Mouse (Mus musculus) left cerebral cortex, postnatal 10 days (tissue): ENCODE measurements around the gene Gapdh. TPM values are rescaled to one million over a fixed set of nuclear protein-coding genes. Genes with fewer than 3 reads are reported as not detected.
A peak's percentile ranks its signal among the peaks of the same experiment; 100 is the strongest.

Experiments
- DNase-seq, 2 experiments: peaks; one replicate each; pipeline ENCODE4 v3.0.0; 2021 to 2022; ENCODE audit warnings: low spot score in 2 of 2, mixed read lengths in 1 of 2; ENCODE audit errors: extremely low spot score in 1 of 2
- intact Hi-C: fragments of 180-260 bp; cut with DNase I; formaldehyde crosslinking; loops from one replicate; pipeline ENCODE4 v1.15.1; 2025
- total RNA-seq, 2 experiments: library from RNA; stranded (reverse); gene quantifications; 2 replicates each; pipeline ENCODE4 v1.2.3; 2021

The Gapdh gene
- total RNA-seq, 2 experiments from 2014 or later = 1,896 to 1,966 TPM

DNA sequence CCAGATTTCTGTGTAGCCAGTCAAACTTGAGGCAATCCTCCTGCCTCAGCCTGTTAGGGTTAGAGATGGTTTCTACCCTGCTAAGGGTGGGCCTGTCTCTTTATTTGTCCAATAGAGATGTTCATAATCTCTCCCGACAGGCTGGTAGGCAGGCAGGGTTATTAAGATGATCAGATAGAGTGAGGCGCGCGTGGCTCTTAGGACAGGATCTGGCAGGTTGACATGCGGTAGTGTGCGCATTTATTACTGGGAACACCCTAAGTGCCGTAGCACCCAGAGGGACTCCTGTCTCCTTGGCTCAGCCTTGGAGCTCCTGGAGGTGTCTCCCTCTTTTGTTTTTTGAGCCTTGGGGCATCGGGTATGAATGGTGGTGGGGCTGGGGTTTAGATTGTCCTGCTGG lies 11.0 kb downstream of the Gapdh start:
- no peak for DNase-seq
- intact Hi-C loops = no loop called here

- intact Hi-C loops = no loop called here
- DNase-seq = no peak
These were observed 11.7 kb downstream of the Gapdh start for GRCm38 (mm10) chr6:125154550-125154949.

GRCm38 (mm10) chr6:125153682-125154081 lies 12.6 kb downstream of the Gapdh start:
- intact Hi-C loops = no loop called here
- DNase-seq = no peak

DNA sequence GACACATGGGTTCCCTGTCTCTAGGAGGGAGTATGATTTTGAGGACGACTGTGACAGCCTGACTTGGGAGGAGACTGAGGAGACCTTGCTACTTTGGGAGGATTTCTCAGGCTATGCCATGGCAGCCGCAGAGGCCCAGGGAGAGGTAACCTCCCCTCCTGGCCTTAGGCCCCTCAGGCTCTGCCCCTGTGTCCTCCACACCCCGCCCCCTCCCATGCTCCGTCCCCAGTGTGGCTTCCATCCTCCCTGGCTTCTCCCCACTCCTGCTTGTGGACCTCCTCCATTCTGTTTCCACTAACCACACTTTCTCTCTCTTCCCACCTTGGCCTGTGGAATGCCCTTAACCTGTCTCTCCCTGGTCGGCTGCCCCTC lies 13.3 kb downstream of the Gapdh start:
- intact Hi-C loops = no loop called here
- no peak for DNase-seq

- intact Hi-C loops = no loop called here
- DNase-seq = peak in 1 of 2 experiments; percentile 60
These were observed 13.9 kb downstream of the Gapdh start for GRCm38 (mm10) chr6:125152212-125153017.

DNA sequence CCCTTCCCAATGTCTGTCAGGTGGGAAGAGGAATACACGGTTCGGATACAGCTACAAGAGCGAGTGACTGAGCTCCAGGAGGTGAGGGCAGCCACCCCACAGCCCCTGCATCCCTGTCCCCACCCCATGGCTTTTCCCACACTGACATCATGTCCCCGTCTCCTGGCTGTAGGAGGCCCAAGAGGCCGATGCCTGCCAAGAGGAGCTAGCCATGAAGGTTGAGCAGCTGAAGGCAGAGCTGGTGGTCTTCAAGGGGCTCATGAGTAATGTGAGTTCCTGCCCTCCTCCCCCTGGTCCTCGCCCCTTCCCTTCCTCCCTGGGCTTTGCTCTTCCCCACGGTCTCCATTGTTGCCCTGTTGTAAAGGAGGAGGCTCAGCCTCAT lies 16.7 kb downstream of the Gapdh start:
- DNase-seq = no peak
- intact Hi-C loops = loop anchor here (5.0 kb wide), 1 partner anchor 123 kb away; no protein-coding TSS in a partner anchor

DNA sequence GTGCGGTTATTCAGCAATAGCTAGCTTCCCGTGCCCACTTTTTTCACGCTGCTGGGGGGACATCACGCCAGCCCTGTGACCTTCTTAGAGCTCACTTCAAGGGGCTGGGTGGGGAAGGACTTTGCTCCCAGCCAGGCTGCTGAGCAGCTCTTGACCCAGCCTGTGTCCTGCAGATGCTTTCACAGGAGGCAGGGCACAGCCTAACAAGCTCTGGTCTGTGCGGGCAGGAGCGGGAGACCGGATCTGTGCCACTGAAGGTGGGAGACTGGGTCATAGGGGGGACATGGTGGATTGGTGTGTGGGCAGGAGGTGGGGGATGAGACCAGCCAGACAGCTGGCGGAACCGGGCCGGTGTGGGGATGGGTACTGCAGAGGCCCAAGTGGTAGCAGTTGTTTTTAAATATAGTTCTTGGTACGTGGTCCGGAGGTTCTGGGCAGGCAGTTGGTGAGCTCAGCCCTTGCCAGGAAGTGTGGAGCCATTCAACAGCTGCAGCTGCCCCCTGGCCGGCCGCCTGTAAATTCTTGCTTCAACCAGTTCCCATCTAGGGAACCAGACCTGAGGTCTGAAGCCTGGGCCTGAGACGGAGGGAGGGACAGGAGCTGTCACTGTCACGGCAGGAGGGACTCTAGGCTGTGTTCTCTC lies 17.2 kb downstream of the Gapdh start:
- intact Hi-C loops = loop anchor here (5.0 kb wide), 1 partner anchor 123 kb away; no protein-coding TSS in a partner anchor
- peak in 1 of 2 experiments; percentile 82 for DNase-seq

- DNase-seq = peak in 1 of 2 experiments; percentile 63
- intact Hi-C loops = loop anchor here (5.0 kb wide), 1 partner anchor 124 kb away; no protein-coding TSS in a partner anchor
These were observed 17.9 kb downstream of the Gapdh start for GRCm38 (mm10) chr6:125148251-125148925.

GRCm38 (mm10) chr6:125147329-125147728 lies 18.9 kb downstream of the Gapdh start:
- intact Hi-C loops = loop anchor here (5.0 kb wide), 1 partner anchor 125 kb away; no protein-coding TSS in a partner anchor
- DNase-seq = peak in 1 of 2 experiments; percentile 58

- peak in 1 of 2 experiments; percentile 68 for DNase-seq
- intact Hi-C loops = loop anchor here (5.0 kb wide), 1 partner anchor 126 kb away; no protein-coding TSS in a partner anchor
These were observed 19.5 kb downstream of the Gapdh start for GRCm38 (mm10) chr6:125146797-125147196.

DNA sequence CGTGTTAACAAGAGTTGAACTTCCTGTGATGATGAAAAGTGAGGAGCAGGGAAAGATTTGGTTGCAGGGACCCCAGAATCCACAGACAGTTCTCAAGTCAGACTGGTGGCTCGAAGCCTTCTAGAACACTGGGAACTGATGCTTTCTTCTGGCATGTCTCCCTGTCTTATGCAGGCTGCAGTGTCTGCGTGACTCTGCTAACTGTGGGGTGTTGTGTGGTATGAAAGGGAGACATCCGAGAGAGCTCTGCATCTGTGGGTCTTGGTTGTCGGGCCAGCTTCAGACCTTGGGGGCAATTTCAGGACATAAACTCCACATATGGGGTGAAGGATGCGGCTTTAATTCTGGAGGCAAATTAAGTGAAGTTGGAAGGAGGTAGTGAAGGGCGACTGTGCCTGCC lies 20.1 kb downstream of the Gapdh start:
- no peak for DNase-seq
- intact Hi-C loops = loop anchor here (5.0 kb wide), 1 partner anchor 126 kb away; no protein-coding TSS in a partner anchor

DNA sequence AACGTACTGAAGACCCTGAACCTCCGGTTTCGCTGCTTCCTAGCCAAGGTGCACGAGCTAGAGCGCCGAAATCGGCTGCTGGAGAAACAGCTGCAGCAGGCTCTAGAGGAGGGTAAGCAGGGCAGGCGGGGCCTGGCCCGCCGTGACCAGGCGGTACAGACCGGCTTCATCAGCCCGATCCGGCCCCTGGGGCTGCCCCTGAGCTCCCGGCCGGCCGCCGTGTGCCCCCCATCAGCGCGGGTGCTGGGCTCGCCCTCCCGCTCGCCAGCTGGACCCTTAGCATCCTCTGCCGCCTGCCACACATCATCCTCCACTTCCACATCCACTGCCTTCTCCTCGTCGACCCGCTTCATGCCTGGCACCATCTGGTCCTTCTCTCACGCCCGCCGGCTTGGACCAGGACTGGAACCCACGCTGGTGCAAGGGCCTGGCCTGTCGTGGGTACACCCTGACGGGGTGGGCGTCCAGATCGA lies 20.8 kb downstream of the Gapdh start:
- intact Hi-C loops = loop anchor here (5.0 kb wide), 1 partner anchor 127 kb away; no protein-coding TSS in a partner anchor
- DNase-seq = peak in 1 of 2 experiments; percentile 55

DNA sequence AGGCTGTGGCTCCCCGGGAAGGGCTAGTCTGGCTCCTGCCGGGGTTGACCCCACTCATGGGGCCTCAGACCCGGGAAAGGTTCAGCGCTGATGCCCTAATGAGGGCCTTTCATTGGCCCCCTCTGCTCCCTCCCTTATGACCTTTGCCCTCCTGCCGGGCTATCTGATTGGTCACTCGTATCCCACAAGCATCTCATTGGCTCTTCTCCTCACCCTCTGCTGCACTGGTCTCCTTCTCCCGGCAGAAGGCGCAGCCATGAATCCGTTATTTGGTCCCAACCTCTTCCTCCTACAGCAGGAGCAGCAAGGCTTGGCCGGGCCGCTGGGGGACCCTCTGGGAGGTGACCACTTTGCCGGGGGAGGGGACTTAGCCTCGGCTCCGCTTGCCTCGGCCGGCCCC lies 21.3 kb downstream of the Gapdh start, which contains the start of gene Iffo1:
Iffo1 (plus strand) TSS at position 241 of the 400 bp plus-strand sequence.
- intact Hi-C loops = loop anchor here (5.0 kb wide), 1 partner anchor 127 kb away; no protein-coding TSS in a partner anchor
- DNase-seq = peak; percentile 94 to 95

GRCm38 (mm10) chr6:125143904-125144303 lies 22.4 kb downstream of the Gapdh start:
- intact Hi-C loops = no loop called here
- DNase-seq = no peak

DNA sequence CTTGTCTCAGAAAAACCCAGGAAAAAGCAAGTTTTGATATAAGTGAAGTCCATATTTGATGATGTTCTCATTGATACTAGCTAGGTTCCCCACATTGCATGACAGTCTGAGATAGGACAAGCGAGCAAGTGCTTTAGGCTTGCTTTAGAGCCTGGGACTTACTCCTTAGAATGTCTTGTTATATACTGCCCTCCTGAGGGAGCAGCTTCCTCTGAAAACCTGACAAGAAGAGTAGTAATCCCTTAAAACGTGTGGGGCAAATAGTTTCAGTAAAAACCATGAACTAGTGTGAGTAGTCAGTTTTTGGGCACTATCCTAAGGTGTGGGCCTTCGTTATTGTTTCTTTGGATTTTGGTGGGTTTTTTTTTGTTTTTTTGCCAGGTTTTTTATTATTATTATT lies 23.1 kb downstream of the Gapdh start:
- intact Hi-C loops = no loop called here
- DNase-seq = no peak

- DNase-seq = no peak
- intact Hi-C loops = no loop called here
These were observed 23.8 kb downstream of the Gapdh start for GRCm38 (mm10) chr6:125142436-125142835.

DNA sequence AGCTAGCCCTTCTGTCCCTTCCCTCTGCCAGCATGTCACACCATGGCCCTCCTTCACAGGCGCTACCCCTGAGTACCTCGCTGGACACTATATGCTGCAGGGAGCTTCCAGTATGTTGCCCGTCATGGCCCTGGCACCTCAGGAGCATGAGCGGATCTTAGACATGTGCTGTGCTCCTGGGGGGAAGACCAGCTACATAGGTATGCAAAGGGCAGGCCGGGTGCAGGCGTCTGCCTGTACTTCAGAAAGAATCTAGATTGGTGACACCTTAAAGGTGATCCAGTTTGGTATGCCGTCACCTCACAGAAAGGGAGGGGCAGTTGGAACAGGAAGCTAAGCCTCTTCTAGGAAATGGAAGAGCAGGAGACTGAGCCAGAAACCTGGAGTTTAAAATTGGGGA lies 26.5 kb downstream of the Gapdh start:
- intact Hi-C loops = no loop called here
- peak in 1 of 2 experiments; percentile 17 for DNase-seq

GRCm38 (mm10) chr6:125137002-125137671 lies 29.1 kb downstream of the Gapdh start:
- intact Hi-C loops = no loop called here
- peak in 1 of 2 experiments; percentile 73 for DNase-seq
